Mouse (Mus musculus): ENCODE measurements around the gene Sptbn4.
A peak's percentile ranks its signal among the peaks of the same experiment; 100 is the strongest.

Sptbn4 gene

GRCm38 (mm10) chr7:27354783-27355182 is 92.7 kb downstream of the Sptbn4 start:
- DNase-seq (ENCODE audit: low spot score in 2 of 2), result no peak

- peak in 1 of 2 experiments; percentile 70 for DNase-seq (ENCODE audit: low spot score in 2 of 2)
Measured at GRCm38 (mm10) chr7:27354144-27354543, 93.3 kb downstream of the Sptbn4 start.

GRCm38 (mm10) chr7:27345444-27345843 is 102.0 kb downstream of the Sptbn4 start:
- DNase-seq (ENCODE audit: low spot score in 2 of 2), result no peak

- peak in 1 of 2 experiments; percentile 28 for DNase-seq (ENCODE audit: low spot score in 2 of 2)
Measured at GRCm38 (mm10) chr7:27342595-27342994, 104.9 kb downstream of the Sptbn4 start.

- peak; percentile 82 to 89 for DNase-seq (ENCODE audit: low spot score in 2 of 2)
Measured at GRCm38 (mm10) chr7:27339519-27339918, 108.0 kb downstream of the Sptbn4 start.

GRCm38 (mm10) chr7:27339114-27339513 is 108.4 kb downstream of the Sptbn4 start:
- peak in 1 of 2 experiments; percentile 44 for DNase-seq (ENCODE audit: low spot score in 2 of 2)

- DNase-seq (ENCODE audit: low spot score in 2 of 2), result peak in 1 of 2 experiments; percentile 50
Measured at GRCm38 (mm10) chr7:27337175-27337853, 110.2 kb downstream of the Sptbn4 start, which contains the start of gene Ltbp4. Gene Ltbp4, minus strand, starts transcription at chr7:27337692.

- DNase-seq (ENCODE audit: low spot score in 2 of 2), result peak; percentile 90 to 93
Measured at GRCm38 (mm10) chr7:27335928-27336823, 111.3 kb downstream of the Sptbn4 start.

GRCm38 (mm10) chr7:27335011-27335720 is 112.3 kb downstream of the Sptbn4 start:
- no peak for DNase-seq (ENCODE audit: low spot score in 2 of 2)

- DNase-seq (ENCODE audit: low spot score in 2 of 2), result peak in 1 of 2 experiments; percentile 41
Measured at GRCm38 (mm10) chr7:27334405-27334911, 113.0 kb downstream of the Sptbn4 start.

- DNase-seq (ENCODE audit: low spot score in 2 of 2), result peak in 1 of 2 experiments; percentile 46
Measured at GRCm38 (mm10) chr7:27333316-27333941, 114.1 kb downstream of the Sptbn4 start.

- peak; percentile 80 to 87 for DNase-seq (ENCODE audit: low spot score in 2 of 2)
Measured at GRCm38 (mm10) chr7:27332353-27333199, 114.9 kb downstream of the Sptbn4 start.

GRCm38 (mm10) chr7:27331854-27332253 is 115.6 kb downstream of the Sptbn4 start:
- no peak for DNase-seq (ENCODE audit: low spot score in 2 of 2)

- DNase-seq (ENCODE audit: low spot score in 2 of 2), result no peak
Measured at GRCm38 (mm10) chr7:27331541-27331851, 116.0 kb downstream of the Sptbn4 start.

- peak; percentile 74 to 75 for DNase-seq (ENCODE audit: low spot score in 2 of 2)
Measured at GRCm38 (mm10) chr7:27330709-27331540, 116.6 kb downstream of the Sptbn4 start.

GRCm38 (mm10) chr7:27329981-27330380 is 117.5 kb downstream of the Sptbn4 start:
- no peak for DNase-seq (ENCODE audit: low spot score in 2 of 2)

- peak; percentile 74 to 87 for DNase-seq (ENCODE audit: low spot score in 2 of 2)
Measured at GRCm38 (mm10) chr7:27329326-27329947, 118.0 kb downstream of the Sptbn4 start.

GRCm38 (mm10) chr7:27328648-27329047 is 118.8 kb downstream of the Sptbn4 start:
- DNase-seq (ENCODE audit: low spot score in 2 of 2), result no peak

GRCm38 (mm10) chr7:27328161-27328560 is 119.3 kb downstream of the Sptbn4 start:
- DNase-seq (ENCODE audit: low spot score in 2 of 2), result no peak
